Mouse (Mus musculus) macrophage (primary cell): ENCODE measurements around the gene Rnf167. TPM values are rescaled to one million over a fixed set of nuclear protein-coding genes. Genes with fewer than 3 reads are reported as not detected.

ENCODE experiments used
- H3K27ac ChIP-seq: fragments of 350-480 bp; formaldehyde crosslinking; 2 replicates; pipeline ENCODE4 v1.9.0; 2021
- H3K36me3 ChIP-seq: fragments of 350-480 bp; formaldehyde crosslinking; 2 replicates; pipeline ENCODE4 v1.9.0; 2021; ENCODE audit errors: inconsistent target
- H3K4me3 ChIP-seq: fragments of 350-480 bp; formaldehyde crosslinking; 2 replicates; pipeline ENCODE4 v1.9.0; 2021; ENCODE audit errors: inconsistent target
- H3K79me2 ChIP-seq: fragments of 350-480 bp; formaldehyde crosslinking; 2 replicates; pipeline ENCODE4 v1.9.0; 2021; ENCODE audit errors: inconsistent target
- WGBS: methylation state at CpG from one replicate; pipeline ENCODE4 v1.1.7; 2026; ENCODE audit warnings: inconsistent platforms; ENCODE audit not compliant: missing documents; 5-methylcytosine and 5-hydroxymethylcytosine counted together
- polyA plus RNA-seq: library from polyadenylated mRNA; stranded (reverse); fragments of 250-400 nt; gene quantifications from 3 replicates; pipeline ENCODE4 v1.2.4, GENCODE M21; 2018; ENCODE audit warnings: inconsistent platforms

Gene Rnf167
- polyA plus RNA-seq, 1 experiment from 2014 or later: 23.9 TPM

- Histone ChIP-seq H3K27ac (peak overlapping the region; percentile 94), H3K4me3 (peak overlapping the region; percentile 62), H3K79me2 (peaks cover 22% of the 10 kb centered on the region), H3K36me3 (peaks cover 17% of the 10 kb centered on the region; the same call in 1 of the 2 replicates)
- 5% methylated on average over 15 of the region's 15 CpGs for WGBS
Measured at GRCm38 (mm10) chr11:70668335-70668770, 21.3 kb downstream of the Rnf167 start.

DNA sequence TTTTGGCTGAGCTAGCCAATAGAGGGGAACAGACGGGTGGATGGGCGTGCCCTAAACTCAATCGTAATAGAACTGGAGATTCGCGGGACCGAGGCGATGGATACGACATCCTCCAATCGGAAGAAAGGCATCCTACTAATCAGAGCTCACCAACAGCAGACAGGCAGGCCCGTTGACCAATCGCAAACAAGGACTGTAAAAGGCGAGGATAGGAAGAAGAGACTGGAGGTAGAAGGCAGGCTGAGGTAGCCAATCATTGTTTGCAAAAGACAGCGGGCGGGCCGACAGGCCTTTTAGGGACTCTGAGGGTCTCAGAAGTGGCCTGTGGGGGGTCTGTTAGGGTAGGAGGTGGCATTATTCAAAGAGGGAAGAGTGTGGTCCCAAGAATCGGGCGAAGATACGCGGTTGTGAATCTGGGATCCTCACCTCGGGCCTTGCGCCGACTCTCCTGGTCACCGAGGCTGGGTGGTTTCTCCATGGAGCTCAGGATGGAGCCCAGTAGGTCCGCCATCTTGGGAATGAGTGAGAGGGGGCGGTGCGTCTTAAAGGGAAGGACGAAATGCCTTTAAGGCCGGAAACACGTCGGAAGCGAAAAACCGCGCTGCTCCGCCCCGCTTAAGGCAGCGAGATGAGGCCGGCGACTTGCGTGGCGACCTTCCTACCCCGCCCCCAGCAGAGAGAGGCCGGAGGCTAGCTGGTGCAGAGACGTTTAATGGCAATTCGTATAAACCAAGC, 21.9 kb downstream of the Rnf167 start, which contains the start of gene Spag7:
Gene Spag7, minus strand, starts transcription at position 646 of the 735 bp plus-strand sequence.
- H3K27ac ChIP-seq: peak within 1 kb of the TSS; percentile 94
- H3K36me3 ChIP-seq: peaks cover 20% of the 10 kb centered on the region; the same call in 1 of the 2 replicates
- peak within 1 kb of the TSS; percentile 62 for H3K4me3 ChIP-seq
- under 1% methylated on average over 44 of the region's 44 CpGs for WGBS
- H3K79me2 ChIP-seq: peaks cover 22% of the 10 kb centered on the region

- H3K27ac ChIP-seq: peak overlapping the region; percentile 94
- peak overlapping the region; percentile 62 for H3K4me3 ChIP-seq
- H3K79me2 ChIP-seq: peaks cover 21% of the 10 kb centered on the region
- WGBS: 3% methylated on average over 31 of the region's 31 CpGs
- H3K36me3 ChIP-seq: peaks cover 14% of the 10 kb centered on the region; the same call in 1 of the 2 replicates
Measured at GRCm38 (mm10) chr11:70669582-70670345, 22.7 kb downstream of the Rnf167 start.

- Histone ChIP-seq H3K4me3 (no peak overlapping the region), H3K36me3 (peaks cover 11% of the 10 kb centered on the region; the same call in 1 of the 2 replicates), H3K27ac (peak overlapping the region; percentile 94; the same call in 1 of the 2 replicates), H3K79me2 (peaks cover 14% of the 10 kb centered on the region)
- 85% methylated on average over 6 of the region's 14 CpGs for WGBS
Measured at GRCm38 (mm10) chr11:70670483-70670882, 23.4 kb downstream of the Rnf167 start.

DNA sequence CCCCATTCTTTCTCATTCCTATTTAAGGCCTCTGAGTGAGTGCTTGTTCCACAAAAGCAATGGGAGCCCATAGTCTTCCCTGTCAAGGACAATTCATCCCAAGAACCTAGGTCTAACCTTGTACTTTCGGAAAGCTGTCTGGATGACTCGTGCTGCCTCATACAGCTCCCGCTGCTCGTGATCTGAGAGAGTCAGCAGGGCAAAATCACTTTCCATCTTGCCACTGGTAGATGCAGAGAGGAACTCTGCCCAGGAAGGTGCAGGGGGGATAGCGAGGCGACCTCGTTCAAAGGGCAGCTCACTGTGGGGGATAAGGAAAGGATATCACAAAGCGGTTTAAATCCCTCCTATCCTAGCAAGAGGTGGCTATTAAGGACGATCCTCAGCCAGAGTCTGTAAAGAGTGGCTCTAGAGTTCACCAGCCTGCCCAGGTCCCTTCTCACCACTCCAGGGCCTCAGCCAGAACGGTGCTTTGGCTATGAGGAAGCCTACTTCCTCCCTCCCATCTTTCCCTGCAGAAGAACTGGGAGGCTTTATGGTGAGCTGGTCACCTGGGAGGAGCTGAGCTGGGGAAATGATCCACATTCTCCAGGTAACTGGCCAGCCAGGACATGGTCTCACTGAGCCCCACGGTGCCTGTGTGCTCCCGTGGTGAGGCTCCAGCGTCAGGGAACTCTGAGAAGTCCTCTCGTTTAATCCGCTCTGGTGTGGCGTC, 24.5 kb downstream of the Rnf167 start:
- H3K79me2 ChIP-seq: peaks cover 4% of the 10 kb centered on the region; the same call in 1 of the 2 replicates
- H3K27ac ChIP-seq: peak overlapping the region; percentile 27
- H3K4me3 ChIP-seq: no peak overlapping the region
- 87% methylated on average over 16 of the region's 16 CpGs for WGBS
- peaks cover 21% of the 10 kb centered on the region for H3K36me3 ChIP-seq

DNA sequence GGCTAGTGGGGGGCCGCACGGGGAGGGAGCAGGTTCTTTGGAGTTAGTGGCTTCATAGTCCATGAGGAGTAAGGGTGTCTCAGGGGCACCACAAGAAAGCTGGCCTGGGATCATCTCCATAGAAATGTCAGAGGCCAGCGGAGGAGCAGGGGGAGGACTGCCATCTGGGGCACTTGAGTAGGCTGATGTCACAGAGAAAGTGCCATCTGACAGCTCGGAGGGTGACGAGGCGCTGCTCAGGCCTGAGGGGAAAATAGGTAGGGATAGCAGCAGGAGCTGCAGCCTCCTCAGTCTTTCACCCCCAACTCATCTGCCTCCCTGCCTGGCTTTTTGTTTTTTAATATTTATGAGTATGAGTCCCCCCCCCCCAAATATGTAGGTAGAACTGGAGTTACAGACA, 27.0 kb downstream of the Rnf167 start:
- H3K4me3 ChIP-seq: no peak overlapping the region
- H3K36me3 ChIP-seq: peaks cover 45% of the 10 kb centered on the region
- H3K27ac ChIP-seq: peak overlapping the region; percentile 21
- WGBS: 90% methylated on average over 6 of the region's 6 CpGs
- H3K79me2 ChIP-seq: peaks cover 3% of the 10 kb centered on the region; the same call in 1 of the 2 replicates

GRCm38 (mm10) chr11:70674501-70674900, 27.5 kb downstream of the Rnf167 start:
- Histone ChIP-seq H3K79me2 (peaks cover 3% of the 10 kb centered on the region; the same call in 1 of the 2 replicates), H3K36me3 (peaks cover 48% of the 10 kb centered on the region), H3K4me3 (no peak overlapping the region), H3K27ac (peak overlapping the region; percentile 21)
- 24% methylated on average over 9 of the region's 11 CpGs for WGBS

DNA sequence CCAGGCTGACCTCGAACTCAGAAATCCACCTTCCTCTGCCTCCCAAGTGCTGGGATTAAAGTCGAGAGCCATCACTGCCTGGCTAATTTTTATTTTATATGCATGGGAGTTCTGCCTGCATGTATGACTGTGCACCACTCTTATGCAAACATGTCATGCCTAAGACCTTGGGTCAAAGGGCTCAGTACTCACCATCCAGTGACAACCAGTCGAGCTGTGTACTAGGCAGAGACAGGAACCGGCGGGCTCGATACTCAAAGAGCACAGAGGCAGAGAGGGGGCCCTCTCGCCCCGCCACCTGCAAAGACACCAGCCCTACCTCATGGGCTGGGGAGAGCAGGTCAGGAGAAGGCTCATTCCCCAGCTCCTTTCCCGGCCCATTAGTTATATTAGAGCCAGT, 31.1 kb downstream of the Rnf167 start:
- peaks cover 27% of the 10 kb centered on the region; the same call in 1 of the 2 replicates for H3K79me2 ChIP-seq
- H3K4me3 ChIP-seq: no peak overlapping the region
- no peak overlapping the region for H3K27ac ChIP-seq
- peaks cover 71% of the 10 kb centered on the region for H3K36me3 ChIP-seq
- 91% methylated on average over 7 of the region's 9 CpGs for WGBS

- Histone ChIP-seq H3K27ac (peak overlapping the region; percentile 82), H3K4me3 (no peak overlapping the region), H3K36me3 (peaks cover 69% of the 10 kb centered on the region), H3K79me2 (peaks cover 29% of the 10 kb centered on the region; the same call in 1 of the 2 replicates)
- WGBS: 88% methylated on average over 2 of the region's 2 CpGs
Measured at GRCm38 (mm10) chr11:70678576-70678975, 31.5 kb downstream of the Rnf167 start.

GRCm38 (mm10) chr11:70679361-70679760, 32.3 kb downstream of the Rnf167 start:
- 91% methylated on average over 8 of the region's 8 CpGs for WGBS
- Histone ChIP-seq H3K27ac (peak overlapping the region; percentile 82), H3K36me3 (peaks cover 66% of the 10 kb centered on the region), H3K79me2 (peaks cover 35% of the 10 kb centered on the region; the same call in 1 of the 2 replicates), H3K4me3 (no peak overlapping the region)

DNA sequence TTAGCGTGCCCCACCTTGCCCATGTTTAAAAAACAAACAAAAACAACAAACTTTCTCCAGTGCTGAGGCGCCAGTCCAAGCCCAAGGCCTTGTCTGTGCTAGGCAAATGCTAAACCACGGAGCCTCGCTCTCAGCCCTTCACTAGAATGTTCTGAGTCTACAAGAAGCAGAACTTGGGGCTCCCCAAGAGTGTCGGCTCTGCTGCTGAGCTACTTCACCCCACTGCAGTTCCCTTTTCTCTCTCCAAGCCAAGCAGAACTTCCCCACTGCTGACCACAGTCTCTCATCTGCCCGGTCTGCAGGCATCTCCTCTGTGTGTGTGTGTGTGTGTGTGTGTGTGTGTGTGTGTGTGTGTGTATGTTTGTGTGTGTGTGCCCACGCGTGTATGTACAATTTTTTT, 32.9 kb downstream of the Rnf167 start:
- H3K36me3 ChIP-seq: peaks cover 71% of the 10 kb centered on the region
- no peak overlapping the region for H3K4me3 ChIP-seq
- peaks cover 41% of the 10 kb centered on the region; the same call in 1 of the 2 replicates for H3K79me2 ChIP-seq
- peak overlapping the region; percentile 82 for H3K27ac ChIP-seq
- 4% methylated on average over 7 of the region's 8 CpGs for WGBS

GRCm38 (mm10) chr11:70681170-70681569, 34.1 kb downstream of the Rnf167 start:
- no peak overlapping the region for H3K27ac ChIP-seq
- 95% methylated on average over 11 of the region's 12 CpGs for WGBS
- H3K36me3 ChIP-seq: peaks cover 73% of the 10 kb centered on the region
- H3K4me3 ChIP-seq: no peak overlapping the region
- peaks cover 53% of the 10 kb centered on the region for H3K79me2 ChIP-seq

GRCm38 (mm10) chr11:70681897-70682581, 35.0 kb downstream of the Rnf167 start:
- Histone ChIP-seq H3K4me3 (no peak overlapping the region), H3K27ac (no peak overlapping the region), H3K36me3 (peaks cover 64% of the 10 kb centered on the region), H3K79me2 (peaks cover 62% of the 10 kb centered on the region)
- WGBS: 89% methylated on average over 11 of the region's 11 CpGs

GRCm38 (mm10) chr11:70683640-70684039, 36.6 kb downstream of the Rnf167 start:
- H3K27ac ChIP-seq: peak overlapping the region; percentile 84
- H3K36me3 ChIP-seq: peaks cover 49% of the 10 kb centered on the region; the same call in 1 of the 2 replicates
- WGBS: 79% methylated on average over 5 of the region's 5 CpGs
- H3K4me3 ChIP-seq: no peak overlapping the region
- H3K79me2 ChIP-seq: peaks cover 63% of the 10 kb centered on the region
